Mouse (Mus musculus) ovary, adult 10 weeks (tissue): ENCODE results near the gene Gh. TPM values are rescaled to one million over a fixed set of nuclear protein-coding genes. Genes with fewer than 3 reads are reported as not detected.

Experiments
- polyA plus RNA-seq: library from polyadenylated mRNA; stranded (reverse); fragments of 350-450 nt; fragmentation: Illumina TruSeq; extraction: RNeasy Lipid Tissue Mini Kit (QIAGEN cat#74804); gene quantifications from one replicate; pipeline ENCODE4 v1.2.3, GENCODE M21; 2014

Gh gene
- polyA plus RNA-seq = not detected

DNA sequence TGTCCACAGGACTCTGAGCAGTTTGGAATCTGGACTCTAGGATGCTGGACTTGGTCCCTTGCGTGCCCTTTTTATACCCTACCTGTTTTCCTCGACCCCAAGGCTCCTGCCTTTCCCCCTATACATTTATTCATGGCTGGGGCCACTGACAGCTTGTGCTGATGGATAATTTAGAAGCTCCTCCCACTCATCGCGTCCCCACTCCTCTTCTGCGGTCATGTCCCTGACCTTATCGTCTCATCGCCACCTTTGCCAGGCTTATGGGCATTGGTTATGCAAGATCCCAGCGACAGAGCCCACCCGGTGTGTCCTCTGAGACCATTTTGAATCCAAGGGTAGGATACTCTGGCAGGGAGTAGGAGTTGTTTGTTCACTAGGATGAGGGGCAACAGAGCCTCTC, at the start of gene Gh:
Gene Gh (minus strand): TSS at position 101 of the 400 bp plus-strand sequence.

GRCm38 (mm10) chr11:106314333-106314812, 12.7 kb upstream of the Gh start, which contains the start of gene Cd79b:
Cd79b (minus strand) TSS chr11:106314762.

DNA sequence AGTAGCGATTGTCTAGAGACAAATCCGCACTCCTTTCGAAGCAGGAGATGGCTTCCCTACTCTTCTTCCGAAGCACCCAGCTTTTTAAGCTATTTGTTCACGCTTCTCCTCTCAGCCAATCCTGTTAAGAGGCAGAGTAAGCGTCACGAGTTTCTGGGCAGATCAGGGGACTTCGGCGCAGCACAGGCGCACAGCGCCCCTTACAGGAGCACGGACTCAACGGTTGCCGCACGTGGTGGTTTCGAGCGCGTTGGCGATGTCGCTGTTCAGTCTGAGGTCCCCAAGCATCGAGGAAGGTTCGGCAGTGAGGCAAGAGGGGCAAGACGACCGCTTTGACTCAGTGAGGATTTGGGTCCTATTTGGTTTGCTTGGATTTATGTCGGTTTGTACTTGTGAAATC, 25.2 kb downstream of the Gh start, which contains the start of gene Tcam1:
Gene Tcam1 (plus strand): TSS at position 219 of the 400 bp plus-strand sequence.

GRCm38 (mm10) chr11:106272644-106273310, 28.9 kb downstream of the Gh start, which contains the start of gene Smarcd2:
Smarcd2 (minus strand) TSS chr11:106272972.

DNA sequence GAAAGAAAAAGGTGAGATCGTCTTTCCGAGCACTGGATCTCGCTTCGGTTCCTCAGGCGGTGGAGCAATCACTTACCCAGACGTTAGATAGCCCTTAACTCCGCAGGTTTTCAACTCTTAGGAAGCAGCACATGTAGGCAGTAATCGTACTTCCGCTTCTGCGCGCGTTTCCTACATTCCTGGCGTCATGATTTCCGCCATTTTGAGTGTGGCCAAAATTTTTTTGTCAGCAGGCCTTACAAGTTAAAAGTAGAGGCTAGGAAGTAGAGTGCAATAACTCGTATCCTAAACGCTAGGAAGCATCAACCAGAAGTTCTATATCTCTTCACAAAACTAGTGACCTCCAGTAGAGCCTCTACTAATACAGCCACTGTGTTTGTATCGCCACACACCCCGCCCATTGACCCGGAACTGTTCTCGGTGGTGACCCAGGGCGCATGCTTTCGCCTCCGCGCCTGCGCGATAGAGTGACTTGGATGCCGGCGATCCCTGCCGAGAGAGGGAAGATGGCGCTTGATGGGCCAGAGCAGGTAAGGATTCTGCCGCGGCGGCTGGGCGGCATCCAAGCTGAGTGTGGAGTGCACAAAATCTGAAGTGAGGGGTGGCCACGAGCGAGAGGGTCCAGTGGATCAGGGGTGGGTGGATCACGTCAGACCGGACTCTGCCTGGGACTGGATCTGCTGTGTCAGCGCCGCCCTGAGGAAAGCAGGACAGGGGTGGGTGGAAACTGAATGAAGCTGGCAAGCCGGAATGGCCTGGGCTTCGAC, 45.8 kb downstream of the Gh start, which contains the start of the genes Ftsj3 and Psmc5:
Gene Ftsj3 (minus strand): TSS at position 395 of the 767 bp plus-strand sequence.
Gene Psmc5 (plus strand): TSS at position 470 of the 767 bp plus-strand sequence.

Other genes starting within 250 kb of the Gh start
- gene Taco1, start 235.8 kb downstream of the Gh start, polyA plus RNA-seq = 6.9 TPM
- 10.9 TPM for gene Map3k3, start 217.3 kb downstream of the Gh start, polyA plus RNA-seq
- gene Gm10840, start 141.0 kb downstream of the Gh start, polyA plus RNA-seq = not detected
- gene Limd2, start 141.0 kb downstream of the Gh start, polyA plus RNA-seq = 2.9 TPM
- gene Strada, start 99.7 kb downstream of the Gh start, polyA plus RNA-seq = 13.3 TPM
- gene Ccdc47, start 85.5 kb downstream of the Gh start, polyA plus RNA-seq = 161 TPM
- 70.3 TPM for gene Ddx42, start 84.9 kb downstream of the Gh start, polyA plus RNA-seq
- gene Ftsj3, start 45.8 kb downstream of the Gh start, polyA plus RNA-seq = 23.5 TPM
- gene Psmc5, start 45.7 kb downstream of the Gh start, polyA plus RNA-seq = 23.1 TPM
- gene Smarcd2, start 28.9 kb downstream of the Gh start, polyA plus RNA-seq = 12.7 TPM
- gene Tcam1, start 25.2 kb downstream of the Gh start, polyA plus RNA-seq = not detected
- gene Cd79b, start 12.9 kb upstream of the Gh start, polyA plus RNA-seq = not detected
- not detected for gene Scn4a, start 51.4 kb upstream of the Gh start, polyA plus RNA-seq
- not detected for gene Prr29, start 63.6 kb upstream of the Gh start, polyA plus RNA-seq
- 0.94 TPM for gene Icam2, start 86.2 kb upstream of the Gh start, polyA plus RNA-seq
- 48.7 TPM for gene Ern1, start 186.0 kb upstream of the Gh start, polyA plus RNA-seq